Mouse (Mus musculus): ENCODE measurements around the gene Pon1. TPM values are rescaled to one million over a fixed set of nuclear protein-coding genes. Genes with fewer than 3 reads are reported as not detected.

Gene Pon1
- 0.41 TPM in 1 of 2 replicates, not detected in the other for polyA plus RNA-seq (2015; fragmentation: Nextera tagmentation; extraction: Ambion mirVana)

GRCm38 (mm10) chr6:5193693-5194092 lies at the start of gene Pon1:
Pon1 (minus strand) TSS chr6:5193946.

Other genes starting within 250 kb of the Pon1 start
- gene Pon3, start 62.3 kb upstream of the Pon1 start, polyA plus RNA-seq (2015; fragmentation: Nextera tagmentation; extraction: Ambion mirVana): 4.1 and 5.8 TPM in 2 replicates
- gene Pon2, start 104.5 kb upstream of the Pon1 start, polyA plus RNA-seq (2015; fragmentation: Nextera tagmentation; extraction: Ambion mirVana): 54.1 and 56.4 TPM in 2 replicates
- 6.7 and 6.8 TPM in 2 replicates for gene Asb4, start 189.4 kb upstream of the Pon1 start, polyA plus RNA-seq (2015; fragmentation: Nextera tagmentation; extraction: Ambion mirVana)